Mouse (Mus musculus) cerebellum, adult 18-20 months (tissue): Measurements from ENCODE around the gene Ebf1.

Experiments used
- DNase-seq, 2 experiments: peaks; one replicate each; pipeline ENCODE4 v3.0.0; 2021

The Ebf1 gene

GRCm38 (mm10) chr11:44705811-44706210 lies 88.7 kb downstream of the Ebf1 start:
- no peak for DNase-seq

DNA sequence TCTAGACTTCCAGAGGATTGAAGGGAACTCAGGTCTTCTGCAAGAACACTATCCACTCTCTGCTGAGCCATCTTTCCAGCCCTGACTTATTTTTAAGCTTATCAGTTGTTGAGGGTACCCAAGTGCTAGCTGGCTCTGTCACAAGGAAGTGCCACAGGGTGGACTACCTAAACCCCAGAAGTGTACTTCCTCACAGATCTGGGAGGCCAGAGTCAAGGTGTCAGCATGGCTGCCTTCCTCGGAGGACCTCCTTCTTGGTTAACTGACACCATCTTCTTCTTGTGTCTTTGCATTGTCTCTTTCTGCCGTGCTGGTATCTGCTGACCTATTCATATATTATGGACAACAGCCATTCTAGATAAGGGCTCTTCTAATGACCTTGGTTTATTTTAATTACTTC lies 89.3 kb downstream of the Ebf1 start:
- no peak for DNase-seq

DNA sequence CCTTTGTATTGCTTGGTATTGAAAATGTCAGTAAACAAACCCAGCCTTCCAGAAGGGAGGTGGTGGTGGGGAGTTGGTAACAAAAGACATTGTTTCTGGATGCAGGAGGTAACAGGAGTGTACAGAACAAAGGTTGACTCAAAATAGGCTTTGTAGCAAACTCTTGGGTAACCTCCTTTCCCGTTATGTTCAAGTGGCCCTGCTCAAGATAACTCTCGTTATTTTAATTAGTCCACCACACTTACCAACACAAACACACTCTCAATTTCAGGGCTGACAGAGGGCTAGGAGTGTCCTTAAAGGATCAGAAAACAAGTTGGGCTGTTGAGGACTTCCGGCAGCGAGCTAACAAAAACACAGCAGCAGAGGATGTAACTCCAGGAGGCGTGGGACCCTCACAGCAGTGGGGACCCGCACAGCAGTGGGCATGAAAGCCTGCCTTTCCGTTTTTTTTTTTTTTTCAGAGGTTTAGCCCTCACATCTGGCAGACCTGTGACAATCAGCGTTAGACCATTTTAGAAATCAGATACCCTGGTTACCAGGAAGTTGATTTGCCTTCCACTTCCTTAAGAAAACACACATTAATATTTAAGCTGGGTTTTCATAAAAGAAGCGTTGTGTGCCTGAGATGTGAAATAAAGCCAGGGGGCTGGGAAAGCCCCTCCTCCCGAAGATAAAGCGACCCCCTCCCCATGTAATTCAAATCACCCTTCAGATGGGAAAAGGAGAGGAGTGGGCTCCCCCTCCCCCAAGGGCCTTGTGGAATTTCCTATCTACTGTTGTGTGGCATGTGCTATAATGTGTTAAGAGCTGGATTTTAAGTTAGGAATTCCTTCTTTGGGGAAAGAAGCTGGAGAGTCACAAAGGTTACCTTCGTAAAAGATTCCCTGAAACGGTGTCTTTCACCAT lies 90.5 kb downstream of the Ebf1 start:
- no peak for DNase-seq

DNA sequence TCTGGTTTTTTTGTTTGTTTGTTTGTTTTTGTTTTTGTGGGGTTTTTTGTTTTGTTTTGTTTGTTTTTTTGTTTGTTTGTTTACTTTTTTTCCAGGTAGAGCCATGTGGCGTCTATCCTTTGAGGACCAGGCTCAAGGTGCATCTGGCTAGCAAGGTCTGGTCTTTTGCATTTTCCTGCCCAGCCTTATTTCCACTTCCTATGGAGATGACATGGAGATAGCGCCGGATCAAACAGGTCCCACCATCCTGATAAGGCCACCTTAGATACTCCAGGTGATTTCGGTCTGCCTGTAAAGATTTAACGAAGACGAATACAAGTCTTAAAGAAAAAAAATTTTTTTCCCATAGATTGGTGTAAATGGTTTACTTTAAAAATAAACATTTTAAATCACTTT lies 91.2 kb downstream of the Ebf1 start:
- no peak for DNase-seq

GRCm38 (mm10) chr11:44709073-44709618 lies 92.0 kb downstream of the Ebf1 start:
- no peak for DNase-seq

DNA sequence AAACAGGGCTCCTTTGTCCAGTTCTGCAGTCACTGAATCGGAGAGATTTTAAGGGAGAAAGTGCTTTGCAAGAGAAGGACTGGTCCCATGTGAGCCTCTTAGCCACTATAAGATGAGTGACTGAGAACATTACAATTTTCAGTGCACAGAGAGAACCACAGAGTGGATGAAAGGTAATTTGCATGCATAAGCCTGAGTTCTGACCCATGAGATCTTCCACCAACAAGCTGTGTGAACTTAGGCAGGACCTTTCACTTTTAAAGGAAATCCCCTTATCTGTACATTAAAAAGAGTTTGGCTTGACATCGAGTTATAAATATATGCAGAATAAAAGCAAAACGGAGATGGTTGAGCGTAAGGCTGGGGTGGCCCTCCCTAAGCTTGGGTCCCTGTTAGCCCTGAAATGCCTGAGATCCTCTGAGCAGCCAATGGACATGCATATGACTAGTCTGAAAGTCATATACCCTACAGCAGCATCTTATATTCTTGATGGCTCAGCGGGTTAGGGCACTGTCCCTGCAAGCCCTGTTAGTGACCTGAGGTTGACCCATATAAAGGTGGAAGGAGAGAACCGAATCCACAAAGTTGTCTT lies 92.8 kb downstream of the Ebf1 start:
- DNase-seq = no peak

- DNase-seq = no peak
These were observed 93.7 kb downstream of the Ebf1 start for GRCm38 (mm10) chr11:44710861-44711260.

DNA sequence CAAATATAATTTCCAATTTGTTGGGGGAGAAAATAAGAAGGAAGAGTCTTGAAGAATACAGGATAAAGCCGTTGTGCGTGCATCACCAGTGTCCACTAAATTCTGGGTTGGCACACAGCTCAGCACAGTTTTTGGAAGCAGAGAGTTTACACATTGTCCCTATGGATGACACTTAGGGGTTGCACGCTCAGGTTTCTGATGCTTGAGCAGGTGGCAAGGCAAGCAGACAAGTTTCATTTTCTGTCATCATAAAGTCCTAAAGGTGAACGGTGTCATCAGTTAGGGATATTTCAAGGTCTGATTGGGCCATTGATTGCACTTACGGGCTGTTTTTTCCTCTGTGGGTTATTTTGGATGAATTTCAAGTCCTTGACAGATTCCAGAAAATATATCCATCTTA lies 97.1 kb downstream of the Ebf1 start:
- DNase-seq = no peak

DNA sequence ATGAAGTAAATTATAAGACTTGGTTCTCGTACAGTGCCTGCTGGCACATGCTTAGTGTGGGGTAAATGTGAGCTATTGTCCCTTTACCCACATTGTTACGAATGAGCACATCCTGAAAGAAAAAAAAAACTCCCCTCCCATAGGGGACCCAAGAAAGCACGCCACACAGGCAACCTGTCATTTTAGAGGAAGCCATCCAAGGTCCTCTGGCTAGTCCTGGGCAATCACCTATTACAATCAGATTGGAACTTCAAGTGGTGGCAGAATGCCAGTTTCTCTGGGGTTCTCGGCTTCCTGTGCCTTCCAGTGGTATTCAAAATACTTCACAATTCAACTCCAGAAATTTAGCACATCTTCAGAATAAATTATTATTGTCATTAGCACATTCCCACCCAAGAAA lies 98.7 kb downstream of the Ebf1 start:
- peak in 1 of 2 experiments; percentile 11 for DNase-seq

DNA sequence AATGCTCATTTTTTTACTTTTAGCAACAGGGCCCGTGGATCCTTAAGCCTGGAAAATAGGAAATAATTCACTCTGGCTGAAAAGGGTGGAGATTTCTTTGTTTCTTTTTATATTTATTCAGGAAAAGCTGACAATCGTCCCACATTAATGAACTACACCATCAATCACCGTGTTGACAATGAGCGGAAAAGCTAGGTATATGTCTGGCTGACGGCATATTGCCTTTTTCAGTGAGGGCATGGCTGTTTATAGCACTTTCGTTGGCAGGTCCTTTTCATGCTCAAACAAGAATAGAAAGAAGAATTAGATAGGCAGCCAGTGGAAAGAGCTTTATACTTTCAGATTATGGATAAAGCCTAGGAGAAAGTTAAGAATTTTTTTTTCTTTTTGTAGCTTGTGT lies 99.8 kb downstream of the Ebf1 start:
- no peak for DNase-seq

- DNase-seq = no peak
These were observed 100.5 kb downstream of the Ebf1 start for GRCm38 (mm10) chr11:44717636-44718035.

GRCm38 (mm10) chr11:44721976-44722375 lies 104.9 kb downstream of the Ebf1 start:
- no peak for DNase-seq

- no peak for DNase-seq
These were observed 106.9 kb downstream of the Ebf1 start for GRCm38 (mm10) chr11:44723950-44724502.

DNA sequence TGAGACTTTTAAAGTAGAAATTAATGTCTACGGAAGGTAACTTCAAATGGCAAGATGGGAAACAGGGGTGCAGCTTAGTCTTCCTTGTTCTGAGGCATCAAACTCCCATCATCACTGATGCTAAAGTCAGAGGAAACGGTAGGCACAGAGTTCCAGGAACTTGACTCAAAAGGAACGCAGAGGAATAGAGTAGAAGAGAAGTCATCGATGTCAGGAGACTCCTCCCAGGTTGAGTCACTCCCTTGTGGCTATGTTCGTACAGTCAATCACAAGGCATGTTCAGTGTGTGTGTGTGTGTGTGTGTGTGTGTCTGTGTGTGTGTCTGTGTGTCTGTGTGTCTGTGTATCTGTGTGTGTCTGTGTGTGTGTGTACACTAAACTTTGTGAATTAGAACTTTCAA lies 108.6 kb downstream of the Ebf1 start:
- no peak for DNase-seq

DNA sequence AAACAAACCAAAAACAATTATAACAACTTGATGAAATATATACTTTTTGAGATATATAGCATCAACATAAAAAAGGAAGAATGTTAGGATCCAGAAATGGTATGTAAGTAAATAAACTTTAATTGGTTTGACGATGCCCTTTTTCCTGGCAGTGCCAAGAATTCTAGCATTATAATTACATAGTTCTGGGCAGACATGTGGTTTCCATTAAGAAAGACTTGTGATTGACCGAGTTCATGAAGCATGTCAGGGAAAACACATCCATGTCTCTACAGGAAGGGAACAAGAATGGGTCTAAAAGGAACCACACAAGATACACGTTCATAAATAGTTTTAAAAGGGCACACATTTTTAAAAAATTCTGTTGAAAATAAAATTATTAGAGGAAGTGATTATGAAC lies 110.3 kb downstream of the Ebf1 start:
- no peak for DNase-seq

DNA sequence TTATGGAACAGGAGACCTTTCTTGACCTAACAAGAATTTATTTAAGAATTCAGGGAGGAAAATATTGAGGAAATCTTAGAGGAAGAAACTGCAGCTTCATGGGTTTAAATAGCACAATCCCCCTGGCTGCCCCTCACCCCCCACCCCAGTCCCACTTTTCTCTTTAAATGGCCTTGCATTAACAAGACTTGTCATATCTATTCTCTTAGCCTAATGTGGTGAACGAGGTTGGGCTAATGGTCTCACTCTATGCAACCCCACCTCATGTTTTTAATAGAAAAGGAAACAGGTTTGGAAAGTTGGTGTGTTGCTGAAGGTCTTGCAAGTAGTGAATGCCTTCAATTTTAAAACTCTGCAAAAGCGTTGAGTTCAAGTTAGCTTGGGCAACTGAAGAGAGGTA lies 110.7 kb downstream of the Ebf1 start:
- no peak for DNase-seq

GRCm38 (mm10) chr11:44728271-44728670 lies 111.2 kb downstream of the Ebf1 start:
- DNase-seq = no peak

DNA sequence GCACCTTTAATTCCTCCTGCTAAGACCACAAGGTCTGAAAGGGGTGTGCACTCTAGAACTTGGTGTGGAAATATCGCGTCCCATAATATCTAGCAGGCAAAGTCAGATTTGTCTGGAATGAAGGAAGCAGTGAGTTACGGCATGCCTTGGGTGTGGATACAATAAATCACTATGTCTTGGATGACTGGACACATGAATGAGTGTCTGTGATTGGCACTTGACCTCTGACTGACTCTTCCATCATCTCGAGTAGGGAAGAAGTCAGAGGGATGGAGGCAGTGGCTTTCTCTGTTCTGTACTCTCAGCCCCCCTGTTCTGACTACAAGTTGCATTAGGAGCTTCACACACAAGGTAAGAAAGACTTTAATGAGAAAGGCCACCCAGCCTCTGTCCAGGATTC lies 112.8 kb downstream of the Ebf1 start:
- no peak for DNase-seq

GRCm38 (mm10) chr11:44731763-44732162 lies 114.6 kb downstream of the Ebf1 start:
- no peak for DNase-seq

DNA sequence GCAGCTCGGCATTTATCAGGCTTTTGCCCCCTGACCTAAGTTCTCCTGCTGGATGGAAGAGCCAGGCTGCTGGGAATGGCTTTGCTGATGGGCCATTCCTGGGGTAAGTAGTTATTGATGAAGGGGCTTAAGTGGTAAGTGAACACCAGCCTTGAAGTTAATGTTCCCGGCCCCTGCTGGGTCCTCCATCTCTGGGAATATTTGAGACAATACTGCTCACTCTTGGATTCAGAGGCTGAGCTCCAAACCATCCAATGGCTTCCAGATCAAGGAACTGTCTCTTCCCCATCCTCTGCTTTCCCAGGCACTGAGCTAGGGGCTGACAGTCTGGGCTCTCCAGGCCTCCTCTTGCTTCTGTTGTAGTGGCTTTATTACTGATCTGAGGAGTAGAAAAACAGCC lies 116.2 kb downstream of the Ebf1 start:
- no peak for DNase-seq

DNA sequence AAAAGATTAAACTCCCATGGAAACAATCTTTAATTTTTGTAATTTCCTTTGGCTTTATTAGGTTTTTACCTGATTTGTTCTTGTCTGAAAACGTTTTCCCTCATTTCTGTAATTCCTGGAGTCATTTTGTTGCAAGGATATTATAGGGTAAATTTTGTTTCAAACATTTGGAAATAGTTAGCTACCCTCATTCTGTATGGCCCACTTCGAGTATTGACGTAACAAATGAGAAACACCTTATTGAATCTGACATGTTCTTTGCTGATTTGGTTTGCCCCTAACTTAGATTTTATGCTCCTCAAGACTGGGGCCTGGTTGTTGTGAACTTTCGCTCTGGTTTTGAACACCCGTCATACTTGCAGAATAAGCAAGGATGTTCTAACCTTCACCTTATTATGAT lies 120.9 kb downstream of the Ebf1 start:
- DNase-seq = no peak

GRCm38 (mm10) chr11:44738820-44739219 lies 121.7 kb downstream of the Ebf1 start:
- peak; percentile 25 to 42 for DNase-seq

GRCm38 (mm10) chr11:44740278-44741041 lies 123.3 kb downstream of the Ebf1 start:
- no peak for DNase-seq
